Mouse (Mus musculus): Measurements from ENCODE around the gene Actg2.

Gene Actg2

GRCm38 (mm10) chr6:83510210-83510609, 25.9 kb downstream of the Actg2 start:
- no peak for DNase-seq

- no peak for DNase-seq
These were observed 26.6 kb downstream of the Actg2 start for GRCm38 (mm10) chr6:83509442-83509841.

- DNase-seq, result no peak
These were observed 28.9 kb downstream of the Actg2 start for GRCm38 (mm10) chr6:83507168-83507546.

- peak; percentile 97 for DNase-seq
These were observed 29.6 kb downstream of the Actg2 start, which contains the start of gene Dguok for GRCm38 (mm10) chr6:83506258-83507167. Gene Dguok (minus strand): TSS chr6:83506969.

- DNase-seq, result no peak
These were observed 30.5 kb downstream of the Actg2 start for GRCm38 (mm10) chr6:83505554-83505953.

- DNase-seq, result no peak
These were observed 32.7 kb downstream of the Actg2 start for GRCm38 (mm10) chr6:83503361-83503760.

GRCm38 (mm10) chr6:83502656-83503055, 33.4 kb downstream of the Actg2 start:
- no peak for DNase-seq

- DNase-seq, result no peak
These were observed 34.3 kb downstream of the Actg2 start for GRCm38 (mm10) chr6:83501524-83502310.

- no peak for DNase-seq
These were observed 35.6 kb downstream of the Actg2 start for GRCm38 (mm10) chr6:83500462-83500861.

GRCm38 (mm10) chr6:83499078-83499477, 37.0 kb downstream of the Actg2 start:
- DNase-seq, result no peak

- no peak for DNase-seq
These were observed 39.0 kb downstream of the Actg2 start for GRCm38 (mm10) chr6:83496753-83497710.

- no peak for DNase-seq
These were observed 39.9 kb downstream of the Actg2 start for GRCm38 (mm10) chr6:83496009-83496752.

GRCm38 (mm10) chr6:83490622-83491021, 45.4 kb downstream of the Actg2 start:
- DNase-seq, result no peak

- no peak for DNase-seq
These were observed 47.9 kb downstream of the Actg2 start for GRCm38 (mm10) chr6:83488200-83488599.

GRCm38 (mm10) chr6:83487298-83487697, 48.8 kb downstream of the Actg2 start:
- DNase-seq, result no peak

GRCm38 (mm10) chr6:83485854-83486253, 50.2 kb downstream of the Actg2 start:
- no peak for DNase-seq

- no peak for DNase-seq
These were observed 52.3 kb downstream of the Actg2 start for GRCm38 (mm10) chr6:83483776-83484175.

- no peak for DNase-seq
These were observed 53.5 kb downstream of the Actg2 start for GRCm38 (mm10) chr6:83482418-83483085.

GRCm38 (mm10) chr6:83480019-83480655, 55.9 kb downstream of the Actg2 start:
- no peak for DNase-seq

- no peak for DNase-seq
These were observed 56.9 kb downstream of the Actg2 start for GRCm38 (mm10) chr6:83479193-83479592.

- no peak for DNase-seq
These were observed 57.4 kb downstream of the Actg2 start for GRCm38 (mm10) chr6:83478628-83479027.
